20 mouse cellular contexts compared by ENCODE assay signal in the genomic region with DNA sequence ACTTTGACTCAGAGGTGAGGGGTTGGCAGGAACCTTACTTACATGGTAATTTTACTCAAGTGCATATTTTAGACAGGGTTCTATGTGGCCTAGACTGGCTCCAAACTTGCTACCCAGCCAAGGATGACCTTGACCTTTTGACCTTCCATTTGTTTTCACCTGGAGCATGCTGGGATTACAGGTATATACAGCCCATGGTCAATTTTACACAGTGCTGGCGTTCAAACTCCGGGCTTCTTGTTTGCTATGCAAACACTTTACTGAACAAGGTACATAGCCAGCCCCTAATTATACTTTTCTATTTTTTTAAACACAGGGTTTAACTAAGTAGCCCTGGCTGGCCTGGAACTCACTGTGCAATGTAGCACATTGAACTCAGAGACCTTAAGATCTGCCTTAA. TPM values are rescaled to one million over a fixed set of nuclear protein-coding genes. Genes with fewer than 3 reads are reported as not detected.
DNase-seq lines count a peak whose midpoint lies in the region; ATAC-seq and TF ChIP-seq lines count a peak whose summit lies in the region.
"Had no signal": no experiment of that assay in that cellular context is flagged by ENCODE, and none has a peak within 500 bp of the region (broad histone marks: within the 10 kb centered on the region; RNA-seq: fewer than 3 reads in every experiment).

No protein-coding gene starts in this region.

- H3K4me1 ChIP-seq in liver, adult 2 months (ENCODE audit: control insufficient read depth, insufficient read depth, low read length), result peaks cover 5% of the 10 kb centered on the region; the same call in 1 of the 2 replicates
- no peaks in the 10 kb centered on the region for H3K4me1 ChIP-seq in stomach, embryonic 15.5 days
- H3K4me1 ChIP-seq: embryonic facial prominence, embryonic 15.5 days had no signal

- no peaks in the 10 kb centered on the region; the same call in 1 of the 2 replicates for H3K36me3 ChIP-seq in liver, adult 2 months (ENCODE audit: control insufficient read depth, insufficient read depth, low read length)
- no peaks in the 10 kb centered on the region for H3K36me3 ChIP-seq in stomach, embryonic 15.5 days
- H3K36me3 ChIP-seq: embryonic facial prominence, embryonic 15.5 days had no signal

- WGBS in liver, adult 2 months, result 25% methylated on average over 2 of the region's 2 CpGs
- WGBS in stomach, embryonic 15.5 days, result 72% methylated on average over 2 of the region's 2 CpGs

- no peak for TF ChIP-seq CTCF in layer of hippocampus, adult 2 months (conservative IDR thresholded peaks at IDR 0.05)
- TF ChIP-seq CTCF in liver, adult 2 months (IDR thresholded peaks at IDR 0.05; ENCODE audit: low read depth, low read length), result no peak

- H3K79me2 ChIP-seq in liver, adult 2 months (ENCODE audit: control insufficient read depth, insufficient read depth, low read length), result no peaks in the 10 kb centered on the region

- no peak for TF ChIP-seq POLR2A in liver, adult 2 months (IDR thresholded peaks at IDR 0.05; ENCODE audit: extremely low read depth, insufficient read depth, low read length)

- no peak overlapping the region for H3K4me3 ChIP-seq in layer of hippocampus, adult 2 months
- no peak overlapping the region for H3K4me3 ChIP-seq in liver, adult 2 months (ENCODE audit: insufficient read depth, low read depth, low read length)
- no peak overlapping the region for H3K4me3 ChIP-seq in stomach, embryonic 15.5 days (replicated peaks)
- H3K4me3 ChIP-seq: embryonic facial prominence, embryonic 15.5 days; heart, embryonic 12.5 days had no signal

- no peak overlapping the region for H3K4me2 ChIP-seq in stomach, embryonic 15.5 days
- H3K4me2 ChIP-seq: embryonic facial prominence, embryonic 15.5 days; heart, embryonic 12.5 days had no signal

- no peak overlapping the region for H3K9ac ChIP-seq in liver, adult 2 months (ENCODE audit: low read depth, low read length)
- H3K9ac ChIP-seq in stomach, embryonic 15.5 days, result no peak overlapping the region
- H3K9ac ChIP-seq: embryonic facial prominence, embryonic 15.5 days; heart, embryonic 12.5 days had no signal

- peak overlapping the region; percentile 15; the same call in 1 of the 2 replicates for H3K27ac ChIP-seq in layer of hippocampus, adult 2 months
- peak overlapping the region; percentile 3; the same call in 1 of the 2 replicates for H3K27ac ChIP-seq in liver, adult 2 months (replicated peaks; ENCODE audit: insufficient read depth, low read depth, low read length)
- H3K27ac ChIP-seq in stomach, embryonic 15.5 days, result no peak overlapping the region
- H3K27ac ChIP-seq: embryonic facial prominence, embryonic 15.5 days had no signal

- no peaks in the 10 kb centered on the region for H3K27me3 ChIP-seq in liver, adult 2 months (ENCODE audit: control insufficient read depth, insufficient read depth, low read length)
- no peaks in the 10 kb centered on the region for H3K27me3 ChIP-seq in stomach, embryonic 15.5 days (replicated peaks)
- H3K27me3 ChIP-seq: embryonic facial prominence, embryonic 15.5 days; heart, embryonic 12.5 days had no signal

- no peak for DNase-seq in layer of hippocampus, adult 2 months (ENCODE audit: low spot score in 2 of 2)
- DNase-seq in layer of hippocampus, adult 9-10 months (ENCODE audit: low spot score), result no peak
- DNase-seq in R1 (ENCODE audit: low read depth, low spot score), result peak; percentile 56
- peak; percentile 81 for DNase-seq in liver, adult 2 months (ENCODE audit: extremely low read depth, low read depth, low spot score)
- no peak for DNase-seq in spleen, postnatal 4 days (ENCODE audit: low spot score in 2 of 2)
- DNase-seq in spleen, postnatal 14 days (ENCODE audit: low spot score in 2 of 2), result no peak
- DNase-seq: B cell, adult 2 months; cerebellum, adult 8-10 months; gastrocnemius, postnatal 25 days; heart, postnatal 4 days; kidney, adult 8-10 months; kidney, postnatal 4 days; right cerebral cortex, postnatal 14 days; thymus, postnatal 4 days had no signal

- peak; percentile 82 for ATAC-seq in stomach, embryonic 15.5 days (ENCODE audit: insufficient read depth, low FRiP score, low read depth)
- ATAC-seq: hindbrain, embryonic 16.5 days had no signal

- no peaks in the 10 kb centered on the region for H3K9me3 ChIP-seq in stomach, embryonic 15.5 days
- H3K9me3 ChIP-seq: embryonic facial prominence, embryonic 15.5 days; heart, embryonic 12.5 days had no signal

RNA-seq across cellular contexts. Expression of a gene that starts 42.1 kb away (rescaled TPM):
- 10 to 100 TPM; 60.6 to 63.3 TPM for total RNA-seq in layer of hippocampus, adult 2 months (2021)
- total RNA-seq in liver, adult 2 months (2014; rRNA removed), result not detected in 2 replicates
- polyA plus RNA-seq in liver, adult 2 months (2012; rRNA removed), result not detected in 2 replicates
- 0.27 and 0.40 TPM in 2 replicates for polyA plus RNA-seq in stomach, embryonic 15.5 days (2015; fragmentation: Nextera tagmentation; extraction: Ambion mirVana)
- total RNA-seq: adrenal gland, postnatal 4 days; gastrocnemius, postnatal 25 days; heart, postnatal 4 days had no signal
- polyA plus RNA-seq: spleen, adult 2 months had no signal

Comparison
In these comparisons a context has a peak if more than half of its experiments do, and no peak if none do; other contexts are left out.
1. DNase-seq: peak in R1 (single experiment) and liver, adult 2 months (single experiment); none in layer of hippocampus, adult 2 months (0 of 2), layer of hippocampus, adult 9-10 months (single experiment), spleen, postnatal 4 days (0 of 2) and spleen, postnatal 14 days (0 of 2).
2. RNA of a gene that starts 42.1 kb away (total RNA-seq): 60.6 to 63.3 TPM in layer of hippocampus, adult 2 months; not detected in liver, adult 2 months; every median in the first group is over 10 times any median in the second.